Mouse (Mus musculus) E14TG2a.4 (cell line): ENCODE data around the gene Tcea2.

Experiments
- CTCF ChIP-seq: conservative IDR thresholded peaks from 2 replicates; pipeline ENCODE4 v1.5.1; 2014; ENCODE audit warnings: low read length
- POU5F1 ChIP-seq: IDR thresholded peaks from 2 replicates; pipeline ENCODE4 v1.6.1; 2014; ENCODE audit warnings: low read length, borderline replicate concordance

- TF ChIP-seq CTCF (peak; percentile 40), POU5F1 (no peak)
These were observed 26.6 kb downstream of the Tcea2 start for GRCm38 (mm10) chr2:181706668-181707067.
